8 mouse cellular contexts compared by ENCODE assay signal in the genomic region with DNA sequence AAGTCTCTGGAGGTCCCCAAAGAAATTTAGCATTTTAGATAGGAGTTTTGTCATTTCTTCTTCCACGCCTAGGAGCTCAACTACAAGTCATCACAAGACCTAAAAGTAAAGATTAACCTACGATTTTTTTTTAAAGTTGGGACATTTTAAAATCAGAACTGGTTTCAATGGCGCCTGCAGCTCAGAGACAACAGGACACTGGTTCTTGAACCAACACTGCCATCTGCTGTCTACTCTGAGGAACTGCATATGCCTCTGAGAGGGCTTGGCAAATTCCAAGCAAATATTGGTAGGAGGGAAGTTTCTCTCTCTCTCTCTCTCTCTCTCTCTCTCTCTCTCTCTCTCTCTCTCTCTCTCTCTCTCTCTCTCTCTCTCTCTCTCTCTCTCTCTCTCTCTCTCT. TPM values are rescaled to one million over a fixed set of nuclear protein-coding genes. Genes with fewer than 3 reads are reported as not detected.
A peak's percentile ranks its signal among the peaks of the same experiment; 100 is the strongest.
DNase-seq lines count a peak whose midpoint lies in the region; ATAC-seq and TF ChIP-seq lines count a peak whose summit lies in the region.

No protein-coding gene starts in this region.

- H3K9ac ChIP-seq in forebrain, embryonic 11.5 days (ENCODE audit: low read length): no peak overlapping the region
- peak overlapping the region; percentile 55 for H3K9ac ChIP-seq in hindbrain, embryonic 15.5 days
- H3K9ac ChIP-seq in limb, embryonic 11.5 days (ENCODE audit: low read length): peak overlapping the region; percentile 87
- no peak overlapping the region; the same call in 1 of the 2 replicates for H3K9ac ChIP-seq in midbrain, embryonic 12.5 days (replicated peaks)

- peak; percentile 28 to 48 for DNase-seq in spleen, adult 2 months (ENCODE audit: low read depth in 1 of 2, low spot score in 2 of 2)
- DNase-seq in spleen, adult 12 weeks (ENCODE audit: low spot score): no peak
- DNase-seq in c-Kit-negative CD71-positive TER-119-positive erythroid progenitor cells, embryonic 14.5 days (ENCODE audit: low read depth, low spot score): peak; percentile 22
- peak; percentile 77 for DNase-seq in forebrain, embryonic 11.5 days (ENCODE audit: low spot score)
- DNase-seq in limb, embryonic 11.5 days (ENCODE audit: low spot score): peak; percentile 74
- DNase-seq in thymus, postnatal 10 days (ENCODE audit: low spot score in 2 of 2): peak; percentile 22 to 70

- H3K4me2 ChIP-seq in forebrain, embryonic 11.5 days (ENCODE audit: low read depth, low read length, severe bottlenecking): peak overlapping the region; percentile 59
- H3K4me2 ChIP-seq in hindbrain, embryonic 15.5 days: peak overlapping the region; percentile 95
- peak overlapping the region; percentile 63 for H3K4me2 ChIP-seq in limb, embryonic 11.5 days (ENCODE audit: low read depth, severe bottlenecking)
- H3K4me2 ChIP-seq in midbrain, embryonic 12.5 days (replicated peaks): peak overlapping the region; percentile 81

- TF ChIP-seq CTCF in spleen, adult 2 months (IDR thresholded peaks at IDR 0.05; ENCODE audit: extremely low read depth, insufficient read depth, insufficient read length, insufficient replicate concordance): peak; percentile 85; the same call in 1 of the 2 replicates

- ATAC-seq in forebrain, embryonic 11.5 days (replicated peaks; ENCODE audit: low FRiP score): no peak
- ATAC-seq in hindbrain, embryonic 15.5 days (ENCODE audit: low FRiP score, low read depth): no peak
- no peak for ATAC-seq in limb, embryonic 11.5 days (ENCODE audit: insufficient number of reproducible peaks, low FRiP score, low TSS enrichment, low read depth)
- no peak for ATAC-seq in midbrain, embryonic 12.5 days (ENCODE audit: low FRiP score, low read depth)

- no peaks in the 10 kb centered on the region; the same call in 1 of the 2 replicates for H3K4me1 ChIP-seq in spleen, adult 2 months (ENCODE audit: control insufficient read depth, insufficient read depth, insufficient read length)
- peaks cover 6% of the 10 kb centered on the region; the same call in 1 of the 2 replicates for H3K4me1 ChIP-seq in forebrain, embryonic 11.5 days (replicated peaks; ENCODE audit: control insufficient read depth, insufficient read depth, low read length)
- H3K4me1 ChIP-seq in hindbrain, embryonic 15.5 days (replicated peaks): peaks cover 39% of the 10 kb centered on the region
- H3K4me1 ChIP-seq in limb, embryonic 11.5 days (ENCODE audit: control insufficient read depth, insufficient read depth, low read length): peaks cover 22% of the 10 kb centered on the region
- peaks cover 18% of the 10 kb centered on the region for H3K4me1 ChIP-seq in midbrain, embryonic 12.5 days

- TF ChIP-seq POLR2A in spleen, adult 2 months (IDR thresholded peaks at IDR 0.05; ENCODE audit: low read depth, low read length): no peak

- H3K4me3 ChIP-seq in spleen, adult 2 months (ENCODE audit: extremely low read depth, insufficient read depth, insufficient read length): peak overlapping the region; percentile 21; the same call in 1 of the 2 replicates
- peak overlapping the region; percentile 44 for H3K4me3 ChIP-seq in forebrain, embryonic 11.5 days (ENCODE audit: low read depth, low read length)
- H3K4me3 ChIP-seq in hindbrain, embryonic 15.5 days: peak overlapping the region; percentile 49
- H3K4me3 ChIP-seq in limb, embryonic 11.5 days (ENCODE audit: low read depth, low read length): peak overlapping the region; percentile 89
- peak overlapping the region; percentile 44 for H3K4me3 ChIP-seq in midbrain, embryonic 12.5 days

- H3K36me3 ChIP-seq in spleen, adult 2 months (ENCODE audit: control insufficient read depth, insufficient read depth, low read length): no peaks in the 10 kb centered on the region
- H3K36me3 ChIP-seq in forebrain, embryonic 11.5 days (ENCODE audit: control insufficient read depth, insufficient read depth, low read length): no peaks in the 10 kb centered on the region
- H3K36me3 ChIP-seq in hindbrain, embryonic 15.5 days: no peaks in the 10 kb centered on the region
- peaks cover 2% of the 10 kb centered on the region; the same call in 1 of the 2 replicates for H3K36me3 ChIP-seq in limb, embryonic 11.5 days (ENCODE audit: control insufficient read depth, insufficient read depth, low read length)
- no peaks in the 10 kb centered on the region for H3K36me3 ChIP-seq in midbrain, embryonic 12.5 days

- no peak overlapping the region for H3K27ac ChIP-seq in spleen, adult 2 months (ENCODE audit: insufficient read depth, low read length)
- H3K27ac ChIP-seq in forebrain, embryonic 11.5 days (ENCODE audit: low read depth, low read length): no peak overlapping the region
- H3K27ac ChIP-seq in hindbrain, embryonic 15.5 days (replicated peaks): no peak overlapping the region
- peak overlapping the region; percentile 99; the same call in 1 of the 2 replicates for H3K27ac ChIP-seq in limb, embryonic 11.5 days (replicated peaks; ENCODE audit: low read depth, low read length)
- H3K27ac ChIP-seq in midbrain, embryonic 12.5 days (replicated peaks): no peak overlapping the region

- under 1% methylated on average over 3 of the region's 3 CpGs for WGBS in spleen, adult 2 months
- under 1% methylated on average over 3 of the region's 3 CpGs for WGBS in forebrain, embryonic 11.5 days
- 1% methylated on average over 3 of the region's 3 CpGs for WGBS in hindbrain, embryonic 15.5 days
- WGBS in limb, embryonic 11.5 days: 0% methylated on average over 3 of the region's 3 CpGs
- WGBS in midbrain, embryonic 12.5 days: 1% methylated on average over 3 of the region's 3 CpGs

- peaks cover 20% of the 10 kb centered on the region for H3K27me3 ChIP-seq in spleen, adult 2 months (ENCODE audit: control insufficient read depth, insufficient read depth, low read length)
- H3K27me3 ChIP-seq in forebrain, embryonic 11.5 days (ENCODE audit: control insufficient read depth, insufficient read depth, low read length): peaks cover 37% of the 10 kb centered on the region
- H3K27me3 ChIP-seq in hindbrain, embryonic 15.5 days: peaks cover 11% of the 10 kb centered on the region
- no peaks in the 10 kb centered on the region for H3K27me3 ChIP-seq in limb, embryonic 11.5 days (ENCODE audit: control insufficient read depth, insufficient read depth, low read length)
- peaks cover 84% of the 10 kb centered on the region for H3K27me3 ChIP-seq in midbrain, embryonic 12.5 days

- no peaks in the 10 kb centered on the region for H3K9me3 ChIP-seq in forebrain, embryonic 11.5 days (ENCODE audit: control insufficient read depth, low read length)
- no peaks in the 10 kb centered on the region for H3K9me3 ChIP-seq in hindbrain, embryonic 15.5 days
- no peaks in the 10 kb centered on the region for H3K9me3 ChIP-seq in limb, embryonic 11.5 days (ENCODE audit: control insufficient read depth, low read length)
- H3K9me3 ChIP-seq in midbrain, embryonic 12.5 days: no peaks in the 10 kb centered on the region

RNA-seq across cellular contexts. Expression of a gene that starts 4.9 kb away (rescaled TPM):
- 6.7 and 7.8 TPM in 2 replicates for polyA plus RNA-seq in spleen, adult 2 months (2012; rRNA removed)
- 21.6 and 24.0 TPM in 2 replicates for polyA plus RNA-seq in forebrain, embryonic 11.5 days (2014; fragmentation: Nextera tagmentation; extraction: Ambion mirVana)
- 17.1 and 17.4 TPM in 2 replicates for polyA plus RNA-seq in hindbrain, embryonic 15.5 days (2015; fragmentation: Nextera tagmentation; extraction: Ambion mirVana)
- polyA plus RNA-seq in limb, embryonic 11.5 days (2014; fragmentation: Nextera tagmentation; extraction: Ambion mirVana): 124 and 138 TPM in 2 replicates
- polyA plus RNA-seq in midbrain, embryonic 12.5 days (2016; fragmentation: Nextera tagmentation; extraction: Ambion mirVana): 15.7 and 23.2 TPM in 2 replicates

Comparison
In these comparisons a context has a peak if more than half of its experiments do, and no peak if none do; other contexts are left out.
1. H3K4me3 ChIP-seq: peak in every context shown above with its lines; median percentile 89 in limb, embryonic 11.5 days; 49 in hindbrain, embryonic 15.5 days; 44 in forebrain, embryonic 11.5 days; 44 in midbrain, embryonic 12.5 days; 21 in spleen, adult 2 months.
2. H3K9ac ChIP-seq: peak in hindbrain, embryonic 15.5 days (single experiment) and limb, embryonic 11.5 days (single experiment); none in forebrain, embryonic 11.5 days (single experiment) and midbrain, embryonic 12.5 days (single experiment).
3. Peak in every context shown above with its lines, with median percentiles within 50 percentile points of each other: H3K4me2 ChIP-seq.